Mouse (Mus musculus): ENCODE results near the gene 1700015G11Rik.

DNA sequence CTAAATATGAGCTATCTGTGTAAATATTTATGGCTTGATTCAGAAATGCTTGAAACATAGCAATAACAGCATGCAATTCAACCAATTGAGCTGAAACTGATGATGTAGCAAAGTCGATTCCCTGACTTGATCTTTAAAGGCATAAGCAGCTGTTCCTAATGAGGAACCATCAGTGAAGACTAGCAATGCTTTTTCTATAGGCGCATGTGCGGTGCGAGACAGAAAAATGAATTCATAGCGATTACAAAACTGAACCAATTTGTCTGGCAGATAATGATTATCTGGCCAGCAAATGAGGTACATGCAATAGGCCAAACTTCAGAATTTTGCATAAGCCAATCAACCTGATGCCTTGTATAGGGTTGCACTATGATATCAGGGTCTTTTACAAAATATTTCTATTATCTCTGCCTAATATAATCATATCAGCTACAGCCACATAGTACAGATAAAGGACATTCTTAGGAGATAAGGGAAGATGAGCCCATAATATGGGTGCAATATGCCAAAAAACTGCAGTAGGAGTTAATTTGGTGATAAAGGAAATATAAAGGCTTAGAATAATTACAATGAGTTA lies 8.6 kb upstream of the 1700015G11Rik start:
- TF ChIP-seq CTCF (IDR thresholded peaks at IDR 0.05; ENCODE audit: control insufficient read depth, insufficient read depth, insufficient read length): no peak
- TF ChIP-seq USF1 (IDR thresholded peaks at IDR 0.05; ENCODE audit: low read depth): no peak
- no peak for TF ChIP-seq MYOG (IDR thresholded peaks at IDR 0.05; ENCODE audit: control insufficient read depth, extremely low read depth, insufficient read length)
- no peak for TF ChIP-seq MAX (IDR thresholded peaks at IDR 0.05)
- TF ChIP-seq FOSL1 (IDR thresholded peaks at IDR 0.05; ENCODE audit: insufficient read depth, low read length, poor library complexity, severe bottlenecking): no peak
- no peak for TF ChIP-seq MYOD1 (IDR thresholded peaks at IDR 0.05; ENCODE audit: control insufficient read depth, insufficient read length, low read depth)
- no peak for TF ChIP-seq CEBPB (IDR thresholded peaks at IDR 0.05; ENCODE audit: low read depth)

Data from C2C12 (cell line).